Mouse (Mus musculus): ENCODE data around the gene Gm9844.

GRCm38 (mm10) chr7:24877588-24877987 is 15.6 kb downstream of the Gm9844 start:
- TF ChIP-seq POLR2A (IDR thresholded peaks at IDR 0.05; ENCODE audit: insufficient read length, low read depth), result no peak
- TF ChIP-seq TCF12 (IDR thresholded peaks at IDR 0.05; ENCODE audit: insufficient read depth, poor library complexity, severe bottlenecking), result no peak
- no peak for TF ChIP-seq E2F4 (IDR thresholded peaks at IDR 0.05; ENCODE audit: insufficient read depth)
- no peak for TF ChIP-seq MAX (IDR thresholded peaks at IDR 0.05; ENCODE audit: low read depth)
- TF ChIP-seq MYOD1 (IDR thresholded peaks at IDR 0.05; ENCODE audit: control insufficient read depth in 1 of 3, insufficient read length in 2 of 3, low read depth in 2 of 3), result no peak
- no peak for TF ChIP-seq USF1 (IDR thresholded peaks at IDR 0.05; ENCODE audit: low read depth)
- no peak for TF ChIP-seq SRF (IDR thresholded peaks at IDR 0.05; ENCODE audit: control insufficient read depth, insufficient read length, low read depth)
- TF ChIP-seq CEBPB (IDR thresholded peaks at IDR 0.05; ENCODE audit: insufficient read depth, poor library complexity, severe bottlenecking), result no peak
- no peak for TF ChIP-seq REST (IDR thresholded peaks at IDR 0.05; ENCODE audit: insufficient read depth, insufficient read length)
- TF ChIP-seq MYOG (IDR thresholded peaks at IDR 0.05; ENCODE audit: control insufficient read depth in 1 of 3, insufficient read depth in 1 of 3, insufficient read length in 2 of 3, low read depth in 2 of 3), result no peak
- no peak for TF ChIP-seq POLR2AphosphoS2 (IDR thresholded peaks at IDR 0.05; ENCODE audit: insufficient read length, low read depth)
